Mouse (Mus musculus): ENCODE measurements around the gene Mrpl37.

Gene Mrpl37

DNA sequence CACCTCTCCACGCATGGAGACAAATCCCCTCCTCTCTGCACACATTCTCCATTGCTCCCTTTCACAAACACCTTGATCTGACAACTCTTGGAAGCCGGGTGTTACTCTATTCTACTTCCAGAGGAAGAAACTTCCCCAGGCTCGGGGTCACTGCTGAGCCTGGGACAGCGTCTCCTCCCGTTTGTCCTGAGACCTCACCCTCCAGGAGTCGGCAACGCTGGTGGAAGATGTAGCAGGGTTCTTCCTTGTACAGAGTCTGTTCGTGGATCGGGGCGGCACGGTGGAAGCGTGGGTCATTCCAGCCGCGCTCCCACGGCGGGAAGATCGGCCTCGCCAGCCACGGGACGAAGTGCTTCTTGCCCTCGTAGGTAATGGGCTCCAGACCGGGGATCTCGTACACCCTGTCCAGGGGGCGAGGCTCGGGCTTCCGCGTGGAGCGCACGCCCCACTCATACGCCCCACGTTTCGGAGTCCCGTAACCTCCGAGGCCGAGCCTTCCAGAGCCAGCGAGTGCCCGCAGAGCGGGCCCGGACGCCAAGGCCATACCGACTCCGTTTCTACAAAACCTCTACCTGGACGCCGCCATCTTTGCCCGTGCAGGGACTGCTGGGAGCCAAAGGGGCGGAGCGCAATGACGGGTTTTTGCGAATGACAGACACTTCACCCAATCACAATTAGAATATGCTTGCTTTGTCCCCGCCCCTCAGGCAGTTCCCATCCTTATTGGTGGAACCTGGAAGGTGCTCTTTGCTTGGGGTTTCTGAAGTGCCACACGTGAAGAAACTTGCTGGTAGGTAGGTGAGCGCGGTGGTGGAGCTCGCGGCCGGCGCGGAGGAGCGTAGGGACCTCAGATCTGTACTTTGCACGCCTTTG lies at the start of gene Mrpl37, which contains the start of gene Cyb5rl:
Gene Mrpl37, minus strand, starts transcription at position 617 of the 873 bp plus-strand sequence.
Gene Cyb5rl, plus strand, starts transcription at position 737 of the 873 bp plus-strand sequence.
- DNase-seq: peak; percentile 96

DNA sequence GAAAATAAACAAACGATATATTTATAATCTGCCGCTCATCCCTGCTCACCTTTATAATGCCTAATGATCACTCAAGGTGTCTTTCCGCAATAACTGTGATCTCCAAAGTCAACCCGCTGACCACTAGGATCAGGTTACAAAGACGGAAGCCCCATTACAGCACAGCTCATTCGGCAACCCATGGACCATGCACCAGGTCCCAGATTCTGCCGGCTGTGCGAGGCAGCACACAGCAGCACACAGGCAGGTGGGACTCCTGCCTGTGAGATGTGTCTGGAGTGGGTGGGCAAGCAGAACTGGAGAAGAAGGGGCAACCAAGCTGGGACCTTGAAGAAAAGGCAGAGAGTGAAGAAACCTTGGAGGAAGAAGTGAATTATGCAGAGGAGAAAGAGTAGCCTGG lies 47.6 kb upstream of the Mrpl37 start:
- DNase-seq: no peak

GRCm38 (mm10) chr4:107109181-107109580 lies 42.5 kb upstream of the Mrpl37 start:
- peak; percentile 46 for DNase-seq

DNA sequence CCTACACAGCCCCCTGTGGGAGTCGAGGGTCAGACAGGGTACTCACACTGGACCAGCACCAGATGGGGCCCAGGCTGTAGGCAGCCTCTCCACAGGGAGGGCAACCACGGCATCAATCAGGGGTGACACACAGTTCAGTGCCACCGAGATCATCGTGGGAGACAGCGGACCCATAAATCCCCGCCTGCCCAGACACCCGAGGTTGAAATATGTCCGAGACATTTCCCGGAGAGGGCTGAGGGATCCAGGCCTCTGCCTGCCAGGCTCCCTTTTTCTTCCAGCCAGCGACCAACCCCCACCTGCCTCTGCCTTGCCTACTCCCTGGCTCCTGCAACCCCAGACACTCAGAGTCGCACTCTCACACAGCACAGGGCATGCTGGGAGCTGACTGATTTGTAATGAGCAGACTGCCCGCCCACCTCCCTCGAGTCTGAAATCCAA lies 41.6 kb upstream of the Mrpl37 start:
- peak; percentile 33 for DNase-seq

DNA sequence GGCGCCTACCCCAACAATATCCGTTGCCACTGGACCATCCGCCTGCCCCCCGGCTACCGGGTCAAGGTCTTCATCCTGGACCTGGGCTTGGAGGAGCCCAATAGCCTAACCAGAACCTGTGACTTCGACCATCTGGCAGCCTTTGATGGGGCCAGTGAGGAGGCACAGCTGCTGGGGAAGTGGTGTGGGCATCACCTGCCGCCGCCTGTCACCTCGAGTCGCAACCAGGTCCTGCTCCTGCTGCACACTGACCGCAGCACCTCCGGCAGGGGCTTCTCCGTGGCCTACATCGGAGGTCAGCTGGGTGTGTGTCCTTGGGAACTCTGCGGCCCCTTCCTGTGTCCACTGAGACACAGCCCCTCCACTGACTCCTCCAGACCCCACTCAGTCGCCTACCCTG lies 40.1 kb upstream of the Mrpl37 start:
- no peak for DNase-seq

GRCm38 (mm10) chr4:107102220-107102619 lies 35.6 kb upstream of the Mrpl37 start:
- no peak for DNase-seq

- no peak for DNase-seq
These were observed 32.3 kb upstream of the Mrpl37 start for GRCm38 (mm10) chr4:107098791-107099525.

DNA sequence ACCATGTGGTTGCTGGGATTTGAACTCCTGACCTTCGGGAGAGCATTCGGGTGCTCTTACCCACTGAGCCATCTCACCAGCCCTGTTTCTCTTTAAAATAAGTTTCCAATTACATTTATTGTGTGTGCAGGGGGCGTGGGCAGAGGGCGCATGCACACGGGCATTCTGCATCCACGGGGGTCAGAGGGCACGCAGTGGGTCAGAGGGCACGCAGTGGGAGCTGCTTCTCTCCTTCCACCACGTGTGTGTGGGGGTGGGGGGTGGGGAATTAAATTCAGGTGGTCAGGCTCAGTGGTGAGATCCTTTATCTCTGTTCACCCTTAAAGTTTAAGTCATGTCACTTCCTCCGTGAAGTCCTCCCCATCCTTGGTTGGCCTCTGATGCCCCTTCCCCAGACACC lies 31.7 kb upstream of the Mrpl37 start:
- no peak for DNase-seq

- DNase-seq: no peak
These were observed 31.2 kb upstream of the Mrpl37 start for GRCm38 (mm10) chr4:107097871-107098270.

DNA sequence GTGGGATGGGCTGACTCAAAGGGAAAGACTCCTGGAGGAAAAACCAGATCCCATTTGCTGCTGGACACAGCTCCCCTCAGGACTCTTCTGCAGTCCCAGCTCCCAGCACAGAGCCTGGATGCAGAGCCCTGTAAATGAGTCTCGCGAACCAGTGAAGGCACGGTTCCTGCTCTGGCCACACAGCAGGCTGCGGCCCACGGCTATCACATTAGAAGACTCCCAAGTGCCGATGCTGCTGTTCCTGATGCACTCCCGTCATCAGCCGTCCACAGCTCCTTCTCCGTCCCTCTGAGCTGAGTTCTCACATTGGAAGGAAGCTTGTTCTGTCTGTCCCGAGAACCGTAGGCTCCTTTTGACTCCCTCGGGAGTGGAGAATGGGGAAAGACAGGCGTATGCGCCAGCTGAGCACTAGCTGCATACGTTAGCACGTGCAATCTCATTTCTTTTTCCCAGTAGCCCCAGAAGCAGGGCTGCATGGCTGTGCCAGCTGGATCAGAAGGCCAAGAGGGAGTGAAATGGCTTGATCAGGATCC lies 30.2 kb upstream of the Mrpl37 start, which contains the start of gene Cdcp2:
Gene Cdcp2, plus strand, starts transcription at position 51 of the 533 bp plus-strand sequence.
- DNase-seq: no peak

GRCm38 (mm10) chr4:107096043-107096442 lies 29.4 kb upstream of the Mrpl37 start:
- no peak for DNase-seq

- no peak for DNase-seq
These were observed 28.0 kb upstream of the Mrpl37 start for GRCm38 (mm10) chr4:107094484-107095187.

GRCm38 (mm10) chr4:107091696-107092095 lies 25.0 kb upstream of the Mrpl37 start:
- no peak for DNase-seq

DNA sequence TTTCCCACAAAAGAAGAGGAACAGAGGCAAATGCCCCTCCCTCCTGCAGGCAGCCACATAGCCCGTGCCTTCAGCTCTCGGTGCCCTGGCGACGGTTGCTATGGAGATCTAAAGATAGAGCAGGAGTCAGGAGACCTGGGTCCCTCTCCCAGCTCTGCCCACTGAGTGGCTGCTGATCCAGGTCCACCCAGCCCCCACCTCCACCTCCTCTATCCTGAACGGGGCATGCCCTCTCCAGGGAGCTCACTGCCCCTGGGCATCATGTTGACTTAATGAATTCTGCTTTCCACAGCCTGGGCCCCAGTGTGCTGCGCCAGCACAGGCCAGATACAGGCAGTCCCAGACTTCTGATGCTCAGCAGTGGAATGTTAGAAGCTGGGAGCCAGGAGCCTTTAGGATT lies 18.2 kb upstream of the Mrpl37 start:
- DNase-seq: no peak

- no peak for DNase-seq
These were observed 17.7 kb upstream of the Mrpl37 start for GRCm38 (mm10) chr4:107084343-107084742.

DNA sequence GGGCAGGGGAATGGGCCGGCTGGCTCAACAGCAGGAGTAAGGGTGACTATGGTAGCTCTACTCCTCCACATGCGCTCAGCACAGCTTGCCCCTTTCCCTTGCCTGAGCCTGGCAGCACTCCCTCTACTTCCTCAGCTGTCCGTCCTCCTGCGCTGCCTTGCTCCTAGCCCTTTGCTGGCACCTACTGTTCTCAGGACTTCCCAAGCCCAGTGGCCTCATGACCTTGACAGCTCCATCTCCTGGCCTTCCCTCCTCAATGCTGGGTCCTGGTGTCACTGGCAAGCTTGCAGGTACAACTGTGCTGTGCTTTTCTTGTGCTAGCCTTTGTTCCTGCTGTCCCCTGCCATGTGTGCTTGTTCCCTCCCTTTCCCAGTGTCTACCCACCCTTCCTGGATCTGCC lies 16.5 kb upstream of the Mrpl37 start:
- no peak for DNase-seq

DNA sequence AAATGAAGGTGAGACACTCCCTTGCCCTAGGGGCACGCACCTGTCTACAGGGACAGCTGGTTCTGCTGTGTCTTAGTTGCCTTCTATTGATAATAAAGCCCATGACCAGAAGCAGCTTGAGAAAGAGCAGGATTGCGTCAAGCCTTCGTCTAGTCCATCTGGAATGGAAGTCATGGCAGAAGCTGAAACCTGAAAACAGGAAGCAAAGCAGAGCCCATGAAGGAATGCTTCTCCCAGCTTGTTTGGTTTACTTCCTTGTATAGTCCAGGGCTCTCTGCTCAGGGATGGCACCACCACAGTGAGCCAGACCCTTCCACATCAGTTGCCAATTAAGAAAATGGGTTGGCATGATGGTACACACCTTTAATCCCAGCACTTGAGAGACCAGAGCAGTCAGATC lies 15.5 kb upstream of the Mrpl37 start:
- DNase-seq: no peak

DNA sequence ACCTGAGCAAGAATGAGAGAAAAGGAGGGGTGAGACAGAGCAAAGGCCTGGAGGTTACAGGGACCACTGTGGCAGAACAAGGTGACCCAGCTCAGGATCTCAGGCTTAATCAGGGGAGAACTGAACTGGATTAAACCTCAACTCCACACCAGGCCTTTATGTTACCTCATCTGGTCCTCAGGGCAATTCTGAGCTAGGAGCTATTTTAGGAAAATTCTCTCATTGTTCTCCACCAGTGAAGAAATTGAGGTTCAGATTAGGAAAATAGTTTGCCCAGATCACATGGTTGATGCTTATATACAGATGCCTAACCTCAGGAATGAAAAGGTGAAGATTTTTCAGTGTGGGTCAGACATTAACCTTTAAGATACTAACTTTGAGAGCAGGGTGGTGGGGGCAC lies 13.0 kb upstream of the Mrpl37 start:
- DNase-seq: no peak

GRCm38 (mm10) chr4:107078894-107079293 lies 12.2 kb upstream of the Mrpl37 start:
- DNase-seq: no peak

DNA sequence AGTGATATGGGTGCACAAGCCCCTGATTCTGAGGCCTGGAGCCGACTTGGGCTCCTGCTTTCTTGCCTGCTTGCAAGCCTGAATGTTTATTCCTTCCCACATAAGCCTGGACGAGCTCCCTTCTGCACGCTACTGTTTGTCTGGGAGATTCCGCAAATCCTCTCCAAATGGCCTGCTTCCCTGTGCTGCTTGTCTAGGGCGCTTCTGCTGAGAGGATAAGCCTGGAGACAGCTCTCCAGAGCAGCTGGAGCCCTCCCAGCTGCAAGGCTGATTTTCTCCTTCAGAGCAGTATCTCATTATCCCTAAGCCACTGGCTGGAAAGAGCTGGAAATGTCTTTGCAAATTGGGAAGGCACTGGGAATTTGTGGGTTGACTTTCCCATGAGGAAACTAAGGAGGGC lies 8.8 kb upstream of the Mrpl37 start:
- no peak for DNase-seq

GRCm38 (mm10) chr4:107072343-107072742 lies 5.7 kb upstream of the Mrpl37 start:
- no peak for DNase-seq

- DNase-seq: peak; percentile 39
These were observed 628 bp upstream of the Mrpl37 start for GRCm38 (mm10) chr4:107067151-107067840.

Data from liver (tissue).